Mouse (Mus musculus) ovary, adult 18-20 months (tissue): Measurements from ENCODE around the gene Olfr344.

Experiments
- DNase-seq: peaks from one replicate; pipeline ENCODE4 v3.0.0; 2022; ENCODE audit warnings: low spot score, mixed read lengths

Gene Olfr344

GRCm38 (mm10) chr2:36566362-36566761, at the start of gene Olfr344:
Olfr344 (plus strand) TSS chr2:36566662.
- DNase-seq = no peak

GRCm38 (mm10) chr2:36524698-36525097, 41.8 kb upstream of the Olfr344 start, which contains the start of gene Olfr342:
Olfr342 (plus strand) TSS chr2:36524998.
- DNase-seq = no peak

- DNase-seq = no peak
Measured at GRCm38 (mm10) chr2:36565156-36565555, 1.3 kb upstream of the Olfr344 start.

GRCm38 (mm10) chr2:36567022-36567421, 560 bp downstream of the Olfr344 start:
- no peak for DNase-seq

GRCm38 (mm10) chr2:36567845-36568244, 1.4 kb downstream of the Olfr344 start:
- DNase-seq = no peak
